Mouse (Mus musculus) bone marrow macrophage, adult 2 months (primary cell): ENCODE measurements around the gene Zfp580. TPM values are rescaled to one million over a fixed set of nuclear protein-coding genes. Genes with fewer than 3 reads are reported as not detected.
A peak's percentile ranks its signal among the peaks of the same experiment; 100 is the strongest.

Experiments used
- H3K27ac ChIP-seq: 2 replicates; pipeline ENCODE4 v1.5.1; 2012; ENCODE audit warnings: low read depth, low read length; ENCODE audit not compliant: insufficient read depth
- H3K4me1 ChIP-seq: 2 replicates; pipeline ENCODE4 v1.6.1; 2012; ENCODE audit warnings: low read length; ENCODE audit not compliant: control insufficient read depth, insufficient read depth
- H3K4me3 ChIP-seq: 2 replicates; pipeline ENCODE4 v1.5.1; 2012; ENCODE audit warnings: mild to moderate bottlenecking, low read length, moderate library complexity; ENCODE audit not compliant: insufficient read depth
- CTCF ChIP-seq: IDR thresholded peaks from 2 replicates; pipeline ENCODE4 v1.5.1; 2012; ENCODE audit warnings: low read depth, mild to moderate bottlenecking, low read length, moderate library complexity
- POLR2A ChIP-seq: IDR thresholded peaks from 2 replicates; pipeline ENCODE4 v1.6.1; 2012; ENCODE audit warnings: mild to moderate bottlenecking, low read depth, low read length, borderline replicate concordance
- polyA plus RNA-seq: library from polyadenylated mRNA; stranded (reverse); fragments of >200 nt; gene quantifications from 2 replicates; pipeline ENCODE4 v1.2.4, GENCODE M21; 2012; ENCODE audit not compliant: missing spikeins, insufficient read depth, insufficient read length

Gene Zfp580
- polyA plus RNA-seq, 1 experiment: 7.7 TPM

DNA sequence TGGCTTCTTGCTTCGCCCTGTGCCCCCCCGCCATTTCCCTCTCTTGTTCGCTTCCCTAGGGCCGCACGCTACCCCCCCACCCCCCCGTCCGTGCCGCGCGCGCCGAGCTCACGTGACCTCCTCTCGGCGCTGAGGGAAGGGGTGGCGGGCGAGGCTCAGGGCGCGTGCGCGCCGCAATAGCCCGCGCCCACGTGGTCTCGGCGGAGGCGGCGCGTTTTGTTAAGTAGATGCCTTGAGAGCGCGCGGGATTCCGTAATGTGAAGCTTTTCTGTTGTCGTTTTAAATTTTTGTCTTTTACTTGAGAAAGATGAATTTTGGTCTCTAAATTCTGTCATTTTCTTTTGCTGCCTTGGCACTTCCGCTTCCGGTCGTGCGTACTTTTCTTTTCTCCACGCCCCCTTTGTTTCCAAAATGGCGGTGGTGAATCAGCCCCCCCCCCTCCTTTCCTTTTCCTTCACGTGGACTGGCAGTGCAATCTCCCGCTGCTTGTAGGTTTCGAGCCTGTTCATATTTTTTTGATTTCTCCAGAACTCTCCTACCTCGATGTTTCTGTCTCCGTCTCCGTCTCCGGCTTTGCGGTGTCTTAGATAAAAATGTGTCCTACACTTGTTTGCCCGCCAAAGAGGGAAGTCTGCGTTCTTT is 11.1 kb downstream of the Zfp580 start:
- TF ChIP-seq POLR2A: no peak
- no peak for TF ChIP-seq CTCF
- Histone ChIP-seq H3K4me1 (peaks cover 42% of the 10 kb centered on the region), H3K4me3 (peak overlapping the region; percentile 67), H3K27ac (peak overlapping the region; percentile 97)

- Histone ChIP-seq H3K27ac (no peak overlapping the region), H3K4me1 (peaks cover 20% of the 10 kb centered on the region)
Observed at GRCm38 (mm10) chr7:5064886-5065285, 13.5 kb downstream of the Zfp580 start.

DNA sequence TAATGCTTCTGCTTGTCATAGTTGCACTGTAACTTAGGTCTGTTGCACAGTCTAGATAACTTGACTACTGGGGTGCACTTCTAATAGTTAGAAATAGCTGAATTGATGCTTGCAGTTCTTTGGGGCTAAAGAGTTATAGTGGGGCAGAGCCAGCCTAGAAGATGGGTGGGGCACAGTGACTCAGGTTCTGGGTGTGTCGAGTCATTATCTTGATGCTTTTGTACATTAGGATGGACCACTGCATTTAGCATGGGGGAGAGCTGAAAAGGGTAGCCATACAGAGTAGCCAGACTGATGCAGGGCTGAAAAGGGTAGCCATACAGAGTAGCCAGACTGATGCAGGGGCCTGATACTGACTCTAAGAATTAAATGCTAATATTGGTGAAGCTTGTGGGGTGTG is 22.2 kb downstream of the Zfp580 start:
- Histone ChIP-seq H3K4me3 (no peak overlapping the region), H3K4me1 (peaks cover 16% of the 10 kb centered on the region), H3K27ac (no peak overlapping the region)
- TF ChIP-seq POLR2A (no peak), CTCF (no peak)

More at GRCm38 (mm10) chr7:5064886-5065285, 13.5 kb downstream of the Zfp580 start:
- TF ChIP-seq POLR2A: no peak
- no peak for TF ChIP-seq CTCF
- H3K4me3 ChIP-seq: no peak overlapping the region

GRCm38 (mm10) chr7:5074984-5075383 is 23.6 kb downstream of the Zfp580 start:
- peaks cover 20% of the 10 kb centered on the region for H3K4me1 ChIP-seq
- no peak overlapping the region for H3K27ac ChIP-seq
- H3K4me3 ChIP-seq: no peak overlapping the region
- TF ChIP-seq CTCF (no peak), POLR2A (no peak)

GRCm38 (mm10) chr7:5076931-5077330 is 25.6 kb downstream of the Zfp580 start:
- TF ChIP-seq CTCF: no peak
- TF ChIP-seq POLR2A: no peak
- Histone ChIP-seq H3K4me3 (no peak overlapping the region), H3K4me1 (peaks cover 22% of the 10 kb centered on the region), H3K27ac (peak overlapping the region; percentile 34)

GRCm38 (mm10) chr7:5079365-5080009 is 28.1 kb downstream of the Zfp580 start:
- peak overlapping the region; percentile 64 for H3K27ac ChIP-seq
- peaks cover 36% of the 10 kb centered on the region for H3K4me1 ChIP-seq
- peak overlapping the region; percentile 45 for H3K4me3 ChIP-seq

DNA sequence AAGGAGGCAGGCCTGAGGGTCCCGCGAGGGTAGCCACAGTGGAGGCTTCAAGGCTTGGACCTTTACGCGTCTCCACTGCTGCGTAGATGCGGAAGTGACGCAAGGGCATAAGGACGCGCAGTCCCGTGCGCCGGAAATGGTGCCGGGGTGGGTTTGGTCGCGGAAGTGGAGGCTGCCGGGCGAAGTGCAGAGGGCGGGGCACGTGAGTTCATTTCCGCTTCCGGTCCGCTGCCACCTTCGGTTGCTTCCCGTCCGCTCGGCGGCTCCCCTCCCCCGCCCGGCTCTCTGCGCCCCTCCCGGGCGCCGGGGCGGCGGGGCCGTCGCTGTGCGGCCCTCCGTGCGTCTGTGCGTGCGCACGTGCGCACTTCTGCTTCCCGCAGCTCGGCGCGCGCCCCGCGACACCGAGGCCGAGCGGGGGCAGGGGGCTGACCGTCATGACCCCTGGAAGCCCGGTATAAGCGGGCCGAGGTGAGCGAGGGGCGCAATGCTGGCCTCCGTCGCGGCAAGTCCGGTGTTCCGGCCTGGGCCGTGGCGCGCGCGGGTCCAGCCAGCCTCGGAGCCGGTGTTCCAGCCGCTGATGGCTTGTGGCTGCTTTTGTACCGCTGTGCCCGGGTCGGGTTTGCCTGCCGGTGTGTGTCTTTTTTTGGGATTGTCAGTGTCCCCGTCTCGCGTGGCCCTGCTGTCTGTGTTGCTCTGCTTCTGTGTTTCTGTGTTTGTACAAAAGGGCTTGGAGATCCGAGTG is 28.8 kb downstream of the Zfp580 start, which contains the start of gene Epn1:
Gene Epn1, plus strand, starts transcription at position 226 of the 742 bp plus-strand sequence.
- Histone ChIP-seq H3K27ac (peak within 1 kb of the TSS; percentile 79), H3K4me3 (peak within 1 kb of the TSS; percentile 67), H3K4me1 (peaks cover 42% of the 10 kb centered on the region)
- no peak for TF ChIP-seq CTCF
- TF ChIP-seq POLR2A: no peak

DNA sequence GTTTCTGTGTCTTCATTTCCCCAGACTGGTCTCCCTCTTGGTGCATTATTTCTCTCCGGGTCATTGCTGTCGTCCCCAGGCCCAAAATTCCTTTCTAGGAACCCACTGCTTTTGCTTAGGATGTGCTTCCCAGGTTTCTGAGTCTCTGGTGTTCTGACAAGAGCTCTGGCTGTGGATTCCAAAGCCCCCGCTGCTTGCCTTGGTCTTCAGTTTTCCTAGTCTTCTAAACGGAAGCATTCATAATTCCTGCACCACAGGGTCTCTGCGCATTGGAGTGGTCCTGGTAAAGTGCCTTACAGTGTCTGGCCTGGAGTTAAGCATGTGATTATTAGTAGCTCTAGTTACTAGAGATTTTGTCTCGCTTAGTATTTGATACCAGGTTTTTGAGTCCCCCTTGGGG is 29.5 kb downstream of the Zfp580 start:
- H3K4me1 ChIP-seq: peaks cover 39% of the 10 kb centered on the region
- peak overlapping the region; percentile 79 for H3K27ac ChIP-seq
- peak overlapping the region; percentile 67 for H3K4me3 ChIP-seq
- TF ChIP-seq CTCF: no peak
- TF ChIP-seq POLR2A: no peak

- TF ChIP-seq CTCF: no peak
- no peak for TF ChIP-seq POLR2A
- Histone ChIP-seq H3K4me1 (peaks cover 37% of the 10 kb centered on the region), H3K27ac (peak overlapping the region; percentile 20; the same call in 1 of the 2 replicates), H3K4me3 (peak overlapping the region; percentile 67)
Observed at GRCm38 (mm10) chr7:5081241-5081640, 29.9 kb downstream of the Zfp580 start.

- TF ChIP-seq POLR2A: no peak
- TF ChIP-seq CTCF: no peak
- Histone ChIP-seq H3K27ac (peak overlapping the region; percentile 9), H3K4me1 (peaks cover 34% of the 10 kb centered on the region), H3K4me3 (peak overlapping the region; percentile 67)
Observed at GRCm38 (mm10) chr7:5081939-5082338, 30.6 kb downstream of the Zfp580 start.
